Mouse (Mus musculus) layer of hippocampus, postnatal 25 days (tissue): ENCODE results near the gene Gm6096. TPM values are rescaled to one million over a fixed set of nuclear protein-coding genes. Genes with fewer than 3 reads are reported as not detected.
"Not testable (repeated sequence)": the region's sequence is repeated elsewhere in the genome, so short reads cannot be mapped to it uniquely, and the experiment has no call there.

Source experiments
- DNase-seq, 2 experiments: peaks; one replicate each; pipeline ENCODE4 v3.0.0; 2022; ENCODE audit warnings: mixed read lengths in 2 of 2, low spot score in 1 of 2; ENCODE audit errors: extremely low spot score in 1 of 2
- total RNA-seq, 2 experiments: library from RNA; stranded (reverse); gene quantifications; 2 replicates each; pipeline ENCODE4 v1.2.3; 2021

Gm6096 gene
- total RNA-seq = not detected

- no peak for DNase-seq
Measured at GRCm38 (mm10) chr7:34250738-34251137, at the start of gene Gm6096. Gene Gm6096, plus strand, starts transcription at chr7:34251038.

- not testable (repeated sequence) for DNase-seq
Measured at GRCm38 (mm10) chr7:34202147-34202546, 48.7 kb upstream of the Gm6096 start.

- DNase-seq = no peak
Measured at GRCm38 (mm10) chr7:34206331-34206730, 44.5 kb upstream of the Gm6096 start.

DNA sequence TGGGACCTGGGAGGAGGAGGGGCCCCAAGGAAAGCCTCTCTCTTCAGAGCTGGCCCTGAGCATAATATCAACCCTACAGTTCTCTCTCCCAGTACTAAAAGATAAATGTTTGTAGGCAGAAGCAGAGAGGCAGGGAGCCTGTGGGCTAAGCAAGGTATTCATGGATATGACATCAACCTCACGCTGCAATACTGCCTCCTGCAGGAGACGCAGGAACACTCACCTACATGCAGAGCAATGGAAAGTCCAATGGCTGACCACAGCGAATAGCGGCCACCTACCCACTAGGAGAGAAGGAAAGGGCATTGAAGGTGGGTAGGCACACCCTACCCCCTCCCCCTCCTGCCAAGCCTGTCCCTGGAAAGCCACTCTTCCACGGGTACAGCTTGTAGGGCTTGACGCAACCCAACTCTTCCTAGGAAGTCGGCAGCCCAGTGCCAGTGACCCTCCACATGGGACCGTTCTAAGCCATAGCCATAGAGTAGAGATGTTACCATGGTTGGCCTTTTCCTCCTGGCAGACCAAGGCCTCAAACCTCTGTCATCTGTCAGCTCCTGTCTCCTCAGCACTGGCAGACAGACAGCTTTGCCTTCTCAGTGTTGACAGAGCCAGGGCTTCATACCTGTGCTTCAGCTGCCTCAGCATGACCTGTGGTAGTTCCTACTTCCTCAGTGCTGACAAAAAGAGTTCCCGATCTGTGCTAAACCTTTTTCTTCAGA lies 42.7 kb upstream of the Gm6096 start:
- no peak for DNase-seq

- no peak for DNase-seq
Measured at GRCm38 (mm10) chr7:34213281-34213680, 37.6 kb upstream of the Gm6096 start.

DNA sequence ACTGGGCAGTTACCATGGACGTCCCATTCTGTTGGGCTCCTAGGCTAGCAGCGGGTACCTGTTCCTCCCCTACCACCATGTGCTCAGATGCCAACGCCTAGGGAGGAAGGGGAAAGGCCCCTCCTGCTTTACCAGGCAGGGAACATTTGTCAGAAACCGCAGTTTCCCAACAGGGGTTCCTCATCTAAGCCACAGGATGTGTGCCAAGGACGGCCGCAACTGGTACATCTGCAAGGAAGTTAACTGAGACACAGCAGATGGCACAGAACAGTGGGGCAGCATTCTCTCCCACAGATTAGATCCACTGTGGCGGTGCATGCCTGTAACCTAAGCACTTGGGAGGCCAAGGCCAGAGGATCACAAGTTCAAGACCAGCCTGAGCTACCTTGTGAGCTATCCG lies 36.2 kb upstream of the Gm6096 start:
- no peak for DNase-seq

GRCm38 (mm10) chr7:34215481-34215880 lies 35.4 kb upstream of the Gm6096 start:
- no peak for DNase-seq

- no peak for DNase-seq
Measured at GRCm38 (mm10) chr7:34216474-34216873, 34.4 kb upstream of the Gm6096 start.

DNA sequence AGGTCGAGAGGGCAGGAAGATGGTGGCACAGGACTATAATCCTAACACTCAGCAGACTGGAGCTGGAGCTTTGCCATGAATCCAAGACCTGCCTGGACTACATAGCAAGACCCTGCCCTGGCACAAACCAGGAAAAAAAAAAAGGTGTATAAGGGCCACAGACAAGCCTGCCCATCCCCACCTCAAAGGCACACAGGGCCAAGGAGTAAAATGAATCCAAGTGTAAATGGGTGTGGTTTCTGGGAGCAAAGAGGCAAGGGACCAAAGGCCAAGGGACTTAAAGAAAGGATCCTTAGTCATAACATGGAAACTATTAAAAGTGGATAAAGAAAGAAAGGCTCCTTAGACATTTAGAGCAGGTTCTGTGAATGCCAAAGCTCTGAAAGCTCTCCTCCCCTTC lies 32.3 kb upstream of the Gm6096 start:
- DNase-seq = no peak

DNA sequence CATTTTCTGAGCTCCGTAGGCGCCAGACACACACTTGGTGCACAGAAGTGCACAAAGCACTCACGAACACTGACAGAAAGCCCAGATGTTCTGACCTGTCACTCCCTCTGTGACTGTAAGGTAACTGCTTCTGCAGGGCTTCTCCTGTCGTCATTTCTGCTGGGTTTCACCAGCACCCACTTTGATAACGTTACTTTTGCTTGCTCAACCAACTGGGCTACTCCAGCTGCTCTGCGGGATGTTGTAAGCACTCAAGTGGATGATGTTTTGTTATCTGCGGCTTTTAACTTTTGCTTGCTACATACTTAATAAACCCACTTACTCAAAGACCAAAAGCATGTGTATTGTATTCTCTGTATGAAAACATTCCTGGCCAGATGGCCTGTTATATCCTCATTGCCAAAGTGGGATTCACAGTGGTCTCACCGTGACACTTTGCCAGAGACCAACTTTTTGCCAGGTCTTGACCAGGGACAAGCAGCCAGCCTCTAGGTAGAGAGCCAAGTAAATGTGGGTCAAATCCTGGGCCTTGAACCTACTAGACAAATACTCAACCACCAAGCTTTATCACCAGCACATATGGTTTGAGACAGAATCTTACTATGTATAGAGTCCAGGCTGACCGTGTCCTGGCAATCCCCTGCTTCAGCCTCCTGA lies 29.1 kb upstream of the Gm6096 start:
- DNase-seq = no peak

DNA sequence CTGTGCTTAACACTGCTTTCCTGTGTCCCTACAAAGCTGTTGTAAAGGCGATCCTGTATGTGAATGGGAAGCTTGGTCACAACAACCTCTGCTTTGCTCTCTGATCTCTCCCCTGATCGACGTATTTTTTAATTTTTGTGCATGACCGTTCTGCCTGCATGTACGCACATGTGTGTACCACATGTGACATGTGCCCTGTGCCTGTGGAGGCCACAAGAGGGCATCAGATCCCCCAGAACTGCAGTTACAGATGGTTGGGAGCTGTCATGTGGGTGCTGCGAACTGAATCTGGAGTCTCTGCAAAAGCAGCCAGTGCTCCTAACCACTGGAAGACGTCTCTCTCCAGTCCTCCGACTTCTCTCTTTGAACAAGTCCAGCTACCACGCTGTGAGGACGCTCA lies 28.5 kb upstream of the Gm6096 start:
- DNase-seq = no peak

DNA sequence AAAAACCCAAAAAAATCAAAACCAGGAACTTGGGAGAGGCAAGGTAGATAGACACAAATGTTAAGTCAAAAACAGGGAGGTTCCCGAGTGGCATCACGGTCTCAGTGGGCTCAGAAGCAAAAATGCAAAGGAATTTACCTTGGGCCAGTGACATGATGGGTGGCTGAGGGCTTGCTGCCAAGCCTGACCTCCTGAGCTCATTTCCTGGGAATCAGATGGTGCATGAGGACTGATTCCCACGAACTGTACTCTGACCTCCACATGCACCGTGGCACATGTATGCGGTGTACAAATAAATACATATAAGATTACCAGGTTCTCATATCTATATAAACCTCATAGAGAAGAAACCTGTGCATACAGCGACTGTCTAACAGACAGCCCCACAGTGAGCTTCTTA lies 26.5 kb upstream of the Gm6096 start:
- no peak for DNase-seq

DNA sequence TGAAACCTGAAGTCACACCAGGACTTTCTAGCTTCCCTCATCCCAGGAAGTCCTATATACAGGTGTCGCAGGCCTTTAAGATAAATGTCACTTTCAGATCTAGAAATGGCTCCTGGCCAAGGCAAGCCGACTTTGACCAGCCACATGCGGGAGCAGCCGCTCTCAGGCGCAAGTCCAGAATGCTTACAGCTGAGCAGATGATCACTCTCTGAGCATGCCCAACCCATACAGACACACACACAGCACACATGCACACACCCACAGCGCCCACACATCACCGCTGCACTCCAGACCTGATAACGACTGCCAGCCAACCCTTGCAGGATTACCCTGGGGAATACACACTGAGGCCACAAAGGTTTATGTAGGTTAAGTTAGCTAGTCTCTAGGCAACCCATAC lies 24.8 kb upstream of the Gm6096 start:
- DNase-seq = no peak

DNA sequence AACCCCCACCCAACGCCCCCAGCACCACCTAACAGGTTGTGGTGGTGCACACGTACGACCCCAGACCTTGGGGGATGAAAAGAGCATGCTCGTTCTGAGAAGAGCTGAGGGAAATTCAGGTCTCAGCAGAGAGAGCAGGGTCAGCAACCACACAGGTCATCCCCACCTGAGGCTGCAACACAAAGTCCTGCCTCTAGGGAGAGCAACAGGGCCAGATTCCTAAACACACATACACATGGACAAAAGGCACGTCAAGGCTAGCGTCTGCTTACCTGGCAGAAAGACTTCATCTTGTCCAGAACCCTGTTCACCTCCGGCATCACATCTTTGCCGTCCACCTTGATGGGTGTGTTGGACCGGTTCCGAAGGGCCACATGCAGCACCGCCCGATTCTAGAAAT lies 24.0 kb upstream of the Gm6096 start:
- DNase-seq = no peak

GRCm38 (mm10) chr7:34228641-34229040 lies 22.2 kb upstream of the Gm6096 start:
- no peak for DNase-seq

DNA sequence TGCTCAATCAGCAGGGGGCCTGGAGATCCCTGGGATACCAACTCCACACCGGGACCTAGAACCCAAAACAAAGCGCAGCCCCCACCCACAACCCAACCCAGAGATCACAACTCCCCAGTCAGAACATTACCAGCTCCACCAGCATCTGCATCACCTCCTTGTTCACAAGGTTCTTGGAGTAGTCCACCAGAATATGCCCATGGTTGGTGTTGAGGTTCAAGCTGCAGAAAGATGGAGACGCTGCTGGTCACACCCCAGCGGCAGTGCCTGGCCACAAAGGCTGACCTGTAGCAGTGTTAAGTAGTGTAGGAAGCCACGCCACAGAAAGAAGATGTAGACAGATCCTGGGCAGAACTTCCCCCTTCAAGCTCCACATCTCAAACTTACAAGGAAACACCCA lies 21.7 kb upstream of the Gm6096 start:
- DNase-seq = no peak

GRCm38 (mm10) chr7:34229691-34230111 lies 21.1 kb upstream of the Gm6096 start:
- DNase-seq = peak; percentile 41 to 47

DNA sequence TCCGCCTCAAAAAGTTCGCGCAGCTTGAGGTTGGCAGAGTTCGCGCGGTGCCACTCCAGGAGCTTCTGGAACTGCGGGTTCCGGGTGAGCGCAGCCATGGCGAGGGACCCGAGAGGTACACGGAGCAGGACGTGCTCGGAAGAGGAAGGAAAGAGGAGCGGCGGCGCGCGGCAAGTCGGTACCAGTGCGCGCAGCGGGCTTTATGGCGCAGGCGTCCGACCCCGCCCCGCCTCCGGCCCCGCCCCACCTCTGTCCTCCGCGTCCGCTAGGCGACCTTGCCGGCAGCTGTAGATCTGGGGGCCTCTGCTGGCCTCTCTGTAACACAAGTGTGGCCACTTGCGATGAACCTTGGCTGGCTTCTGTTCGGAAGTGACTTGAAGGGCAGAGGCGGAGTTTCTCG lies 20.7 kb upstream of the Gm6096 start, which contains the start of gene Gpi1:
Gene Gpi1, minus strand, starts transcription at position 221 of the 400 bp plus-strand sequence.
- peak; percentile 70 to 76 for DNase-seq

DNA sequence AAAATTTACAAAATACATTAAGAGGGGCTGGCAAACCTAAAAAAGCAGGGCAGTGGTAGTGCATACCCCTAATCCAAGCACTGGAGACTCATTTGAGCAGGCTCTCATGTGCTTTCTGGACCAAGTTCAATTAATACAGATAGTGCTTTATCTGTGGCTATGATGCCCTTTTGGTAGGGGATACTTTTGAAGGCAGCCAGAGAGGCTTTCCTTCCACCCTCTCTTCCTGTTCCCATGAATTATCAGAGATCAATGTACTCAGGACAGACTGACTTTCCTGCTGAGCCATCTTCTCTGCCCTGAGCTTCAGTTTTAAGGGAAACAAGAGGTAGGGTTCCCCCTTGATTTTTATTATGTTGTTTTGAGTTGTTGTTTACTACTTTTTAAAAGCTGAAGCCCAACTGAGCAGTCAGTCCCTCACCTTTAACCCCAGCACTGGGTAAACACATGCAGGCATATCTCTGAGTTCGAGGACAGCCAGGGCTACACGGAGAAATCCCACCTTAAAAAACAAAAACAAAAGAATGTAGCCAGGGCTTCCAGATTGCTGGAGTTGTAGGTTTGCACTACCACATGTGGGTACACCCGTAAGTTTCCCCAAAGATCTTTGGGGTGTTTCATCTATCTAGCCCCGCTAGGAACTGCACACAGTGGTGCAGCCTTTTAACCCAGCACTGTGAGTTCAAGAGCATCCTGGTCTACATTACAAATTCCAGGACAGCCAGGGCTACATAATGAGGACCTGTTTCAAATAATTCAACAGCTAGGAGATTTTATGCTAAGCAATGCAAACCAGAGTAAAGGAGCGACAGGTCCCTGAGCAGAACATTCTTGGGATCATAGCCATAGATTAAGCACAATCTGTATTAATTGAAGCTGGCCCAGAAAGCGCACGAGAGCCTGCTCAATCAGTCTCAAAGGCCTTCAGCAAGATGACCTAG lies 17.8 kb upstream of the Gm6096 start:
- DNase-seq = no peak

GRCm38 (mm10) chr7:34233909-34234609 lies 16.8 kb upstream of the Gm6096 start:
- peak; percentile 98 for DNase-seq
